Mouse (Mus musculus): Measurements from ENCODE around the gene 2410004B18Rik.
"Not testable (repeated sequence)": the region's sequence is repeated elsewhere in the genome, so short reads cannot be mapped to it uniquely, and the experiment has no call there.

The 2410004B18Rik gene

DNA sequence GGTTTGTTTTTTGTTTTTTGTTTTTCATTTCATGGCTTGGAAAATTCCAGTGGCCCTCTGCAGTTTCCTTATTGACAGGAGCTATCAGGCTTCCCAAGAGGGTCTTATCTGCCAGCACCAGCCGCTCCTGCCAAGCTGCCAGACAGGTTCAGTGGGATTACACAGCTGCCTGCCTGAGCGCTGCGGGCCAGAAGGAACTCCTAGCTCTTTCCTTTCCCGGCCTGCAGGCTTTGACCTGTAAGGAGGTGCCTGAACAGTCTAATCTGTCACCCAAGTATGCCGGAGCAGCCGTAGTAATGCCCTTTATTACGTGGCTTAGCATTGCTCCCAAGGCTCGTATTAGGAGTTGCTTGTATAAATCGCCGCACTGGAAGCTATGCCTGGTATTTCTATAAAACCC, 26.7 kb downstream of the 2410004B18Rik start:
- no peak for DNase-seq (ENCODE audit: inconsistent age in 2 of 2, low spot score in 1 of 2)

- not testable (repeated sequence) for DNase-seq (ENCODE audit: inconsistent age in 2 of 2, low spot score in 1 of 2)
Observed at GRCm38 (mm10) chr3:145965583-145965982, 27.8 kb downstream of the 2410004B18Rik start.

- no peak for DNase-seq (ENCODE audit: inconsistent age in 2 of 2, low spot score in 1 of 2)
Observed at GRCm38 (mm10) chr3:145966806-145967205, 29.0 kb downstream of the 2410004B18Rik start.

DNA sequence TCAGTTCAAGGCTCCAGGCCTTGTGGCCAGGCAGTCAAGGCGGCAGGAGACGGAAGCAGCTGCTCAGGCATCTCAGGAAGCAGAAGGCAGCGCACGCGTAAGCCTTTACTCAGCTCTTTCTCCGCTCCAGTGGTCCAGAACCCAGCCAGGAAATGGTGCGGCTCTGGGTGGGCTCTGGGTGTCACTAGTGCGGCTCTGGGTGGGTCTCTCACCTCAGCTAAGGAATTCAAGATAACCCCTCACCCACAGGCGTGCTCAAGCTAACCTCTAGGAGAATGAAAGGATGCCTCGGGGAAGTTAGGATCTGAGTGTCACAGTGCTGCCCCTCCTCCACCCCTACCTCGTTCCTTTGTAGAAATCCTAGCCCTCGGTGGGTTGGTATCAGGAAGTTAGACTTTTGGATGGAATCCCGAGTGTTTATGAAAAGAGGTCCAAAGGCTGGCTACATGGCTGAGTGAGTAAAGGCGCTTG, 31.3 kb downstream of the 2410004B18Rik start:
- no peak for DNase-seq (ENCODE audit: inconsistent age in 2 of 2, low spot score in 1 of 2)

- DNase-seq (ENCODE audit: inconsistent age in 2 of 2, low spot score in 1 of 2), result no peak
Observed at GRCm38 (mm10) chr3:145971501-145971900, 33.7 kb downstream of the 2410004B18Rik start.

- DNase-seq (ENCODE audit: inconsistent age in 2 of 2, low spot score in 1 of 2), result no peak
Observed at GRCm38 (mm10) chr3:145974986-145975385, 37.2 kb downstream of the 2410004B18Rik start.

GRCm38 (mm10) chr3:145985333-145985925, 47.6 kb downstream of the 2410004B18Rik start:
- peak in 1 of 2 experiments; percentile 28 for DNase-seq (ENCODE audit: inconsistent age in 2 of 2, low spot score in 1 of 2)

DNA sequence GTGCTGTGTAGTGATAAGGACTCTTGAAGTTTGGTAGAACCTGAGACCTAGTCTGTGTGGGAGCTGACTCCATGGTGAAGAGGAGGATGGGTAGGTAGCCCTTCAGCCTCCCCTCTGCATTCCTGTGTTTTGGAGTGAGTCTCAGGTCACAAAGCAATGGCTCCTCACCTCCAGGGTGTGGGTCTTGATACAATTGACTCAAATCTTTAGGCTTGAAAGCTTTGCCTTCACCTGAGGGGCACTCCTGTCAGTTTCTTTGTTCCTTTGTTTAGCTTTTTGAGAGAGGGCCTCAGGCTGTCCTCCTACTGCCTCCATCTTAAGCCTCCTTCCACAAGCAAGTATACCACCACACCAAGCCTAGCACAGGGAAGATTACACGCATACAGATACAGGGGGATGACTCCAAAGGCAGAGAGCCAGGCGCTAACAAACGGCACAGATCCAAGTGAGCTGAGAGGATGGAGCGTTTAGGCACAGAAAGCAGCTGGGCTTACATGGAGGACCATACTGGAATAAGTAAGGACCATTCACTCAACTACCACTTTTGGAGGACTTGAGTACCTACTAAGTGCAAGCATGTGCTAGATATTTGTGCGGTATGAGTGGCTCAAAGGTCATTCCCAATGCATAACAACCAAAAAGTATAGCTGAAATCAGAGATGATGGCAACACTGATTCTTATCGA, 48.6 kb downstream of the 2410004B18Rik start:
- DNase-seq (ENCODE audit: inconsistent age in 2 of 2, low spot score in 1 of 2), result peak in 1 of 2 experiments; percentile 25

- DNase-seq (ENCODE audit: inconsistent age in 2 of 2, low spot score in 1 of 2), result peak; percentile 86 to 92
Observed at GRCm38 (mm10) chr3:145987268-145987969, 49.6 kb downstream of the 2410004B18Rik start, which contains the start of gene Syde2. Gene Syde2 (plus strand): TSS chr3:145987870.

GRCm38 (mm10) chr3:145987970-145988683, 50.3 kb downstream of the 2410004B18Rik start:
- peak; percentile 93 to 95 for DNase-seq (ENCODE audit: inconsistent age in 2 of 2, low spot score in 1 of 2)

- peak in 1 of 2 experiments; percentile 17 for DNase-seq (ENCODE audit: inconsistent age in 2 of 2, low spot score in 1 of 2)
Observed at GRCm38 (mm10) chr3:145988684-145989575, 51.1 kb downstream of the 2410004B18Rik start.

DNA sequence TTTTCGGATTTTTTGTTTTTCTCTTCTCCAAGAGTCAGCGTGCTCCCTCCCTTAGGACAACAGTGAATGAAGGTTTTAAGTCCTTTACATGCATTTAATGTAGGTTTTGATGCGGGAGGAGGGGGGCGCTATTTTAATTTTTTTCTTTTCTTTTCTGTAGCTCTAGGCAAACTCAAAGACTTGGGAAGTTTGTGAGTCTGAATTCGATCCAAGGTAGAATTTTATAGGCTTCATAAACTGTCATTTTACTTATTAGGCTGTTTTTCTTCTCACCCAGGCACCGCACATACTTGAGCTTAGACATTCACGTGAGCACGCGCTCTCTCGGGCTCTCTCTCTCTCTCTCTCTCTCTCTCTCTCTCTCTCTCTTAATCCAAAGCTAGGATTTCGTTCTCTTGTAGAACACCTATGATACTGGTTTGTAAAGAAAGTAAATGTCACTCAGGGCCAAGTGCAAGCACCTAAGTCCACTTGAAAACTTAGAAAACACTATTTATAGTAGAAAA, 51.8 kb downstream of the 2410004B18Rik start:
- peak in 1 of 2 experiments; percentile 46 for DNase-seq (ENCODE audit: inconsistent age in 2 of 2, low spot score in 1 of 2)

DNA sequence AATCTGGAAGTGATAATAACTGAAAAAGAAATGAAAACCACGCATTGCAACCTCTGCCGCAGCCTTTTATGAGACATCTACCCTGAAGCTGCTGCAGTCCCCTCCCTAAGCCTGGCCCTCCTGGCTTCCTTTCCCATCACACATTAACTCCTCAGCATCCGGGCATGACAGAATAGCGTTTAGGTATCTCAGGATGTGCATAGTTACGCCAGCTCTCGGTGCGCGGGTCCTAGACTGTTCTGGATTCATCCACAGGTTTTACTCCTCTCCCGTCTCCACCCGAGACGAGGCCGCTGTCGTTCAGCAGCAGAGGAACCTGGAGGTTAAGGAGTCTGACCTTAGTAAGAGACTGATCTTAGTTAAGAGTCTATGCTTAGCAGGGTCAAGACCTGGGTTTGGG, 53.3 kb downstream of the 2410004B18Rik start:
- no peak for DNase-seq (ENCODE audit: inconsistent age in 2 of 2, low spot score in 1 of 2)

DNA sequence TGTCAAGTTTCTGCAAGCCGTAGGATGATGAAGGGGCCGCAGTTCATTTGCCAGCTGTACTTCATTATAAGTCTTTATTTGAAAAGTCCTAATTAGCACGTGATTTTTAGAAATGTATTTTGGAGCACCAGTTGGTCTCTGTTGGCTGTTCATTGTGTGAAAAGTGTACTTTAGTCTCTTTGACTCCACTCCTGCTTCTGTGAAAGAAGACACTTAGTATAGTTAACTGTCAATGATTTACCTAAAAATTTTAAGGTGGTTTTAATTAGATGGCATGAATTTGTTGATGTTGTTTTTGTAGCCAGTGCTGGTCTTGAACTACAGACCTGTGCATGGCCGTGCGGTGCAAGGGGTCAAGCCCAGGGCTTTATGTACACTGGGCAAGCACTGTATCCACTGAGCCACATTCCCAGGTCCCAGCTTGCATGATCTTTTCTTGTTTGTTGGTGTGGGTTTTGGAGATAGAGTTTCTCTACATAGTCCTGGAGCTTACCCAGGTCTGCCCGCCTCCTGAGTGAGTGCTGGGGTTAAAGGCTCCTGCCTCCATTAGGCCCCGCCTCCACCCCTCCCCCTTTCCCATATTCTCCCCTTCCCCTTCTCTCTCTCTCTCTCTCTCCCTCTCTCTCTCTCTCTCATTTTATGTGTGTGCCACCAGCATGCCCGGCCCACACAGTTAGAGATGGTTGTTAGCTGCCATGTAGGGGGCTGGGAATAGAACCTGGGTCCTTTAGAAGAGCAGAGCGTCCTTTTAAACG, 54.3 kb downstream of the 2410004B18Rik start:
- DNase-seq (ENCODE audit: inconsistent age in 2 of 2, low spot score in 1 of 2), result peak in 1 of 2 experiments; percentile 30

- DNase-seq (ENCODE audit: inconsistent age in 2 of 2, low spot score in 1 of 2), result peak; percentile 67 to 88
Observed at GRCm38 (mm10) chr3:145992796-145993195, 55.0 kb downstream of the 2410004B18Rik start.

- no peak for DNase-seq (ENCODE audit: inconsistent age in 2 of 2, low spot score in 1 of 2)
Observed at GRCm38 (mm10) chr3:145993481-145994201, 55.8 kb downstream of the 2410004B18Rik start.

All from adrenal gland, adult (tissue).